Mouse (Mus musculus) gastrocnemius, postnatal 36 days (tissue): Measurements from ENCODE around the gene Pbp2. TPM values are rescaled to one million over a fixed set of nuclear protein-coding genes. Genes with fewer than 3 reads are reported as not detected.

ENCODE experiments used
- DNase-seq, 2 experiments: peaks; one replicate each; pipeline ENCODE4 v3.0.0; 2022
- intact Hi-C: fragments of 180-260 bp; cut with DNase I; formaldehyde crosslinking; loops from one replicate; pipeline ENCODE4 v1.15.1; 2025
- total RNA-seq, 2 experiments: library from RNA; stranded (reverse); gene quantifications; 2 replicates each; pipeline ENCODE4 v1.2.3; 2021

The Pbp2 gene
- total RNA-seq, 2 experiments from 2014 or later, result not detected

DNA sequence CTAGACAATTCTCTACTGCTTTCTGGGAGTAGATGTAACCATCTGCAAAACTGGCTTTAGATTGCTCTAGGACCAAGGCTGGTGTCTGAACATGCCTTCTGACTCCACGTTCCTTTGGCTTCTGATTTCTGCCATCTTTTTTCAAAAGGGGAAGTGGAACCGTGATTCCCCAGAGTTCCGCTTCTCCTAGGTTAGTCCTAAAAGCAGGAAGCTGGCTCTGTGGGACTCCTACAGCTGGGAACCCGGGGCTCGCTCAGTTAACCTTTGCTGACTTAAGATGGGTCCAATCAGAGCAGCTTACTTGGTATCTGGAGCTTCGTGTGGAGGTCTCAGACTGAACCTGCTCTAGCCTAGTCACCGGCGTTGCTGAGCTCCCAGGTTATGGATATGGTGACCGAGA, 49.1 kb downstream of the Pbp2 start:
- intact Hi-C loops, result no loop called here
- no peak for DNase-seq

DNA sequence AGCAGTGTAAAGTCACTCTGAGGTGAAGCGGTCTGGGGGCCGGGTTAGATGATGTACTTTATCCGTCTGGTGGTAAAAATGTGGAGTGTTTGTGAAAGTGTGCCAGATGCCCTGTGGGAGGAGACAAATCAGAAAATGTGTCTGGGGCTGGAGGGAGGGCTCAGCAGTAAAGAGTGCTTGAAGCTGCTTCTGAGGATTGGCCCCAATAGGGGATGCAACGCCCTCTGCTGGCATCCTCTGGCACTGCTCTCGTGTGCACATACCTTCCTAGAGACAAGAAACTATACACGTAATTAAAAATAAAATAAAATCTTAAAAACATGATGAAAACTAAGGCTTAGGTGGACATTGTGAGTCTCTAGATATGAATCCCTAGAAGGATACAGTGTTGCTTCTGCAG, 49.8 kb downstream of the Pbp2 start:
- DNase-seq, result no peak
- intact Hi-C loops, result no loop called here

Other genes with a start within 250 kb of the Pbp2 start
- gene Gprc5a, start 244.8 kb downstream of the Pbp2 start, total RNA-seq, result under 1 TPM; 0.39 to 0.48 TPM
- gene Gprc5d, start 192.1 kb downstream of the Pbp2 start, total RNA-seq, result not detected
- gene Fam234b, start 112.4 kb downstream of the Pbp2 start, total RNA-seq, result 1 to 10 TPM; 2.4 to 4.3 TPM
- gene Hebp1, start 112.4 kb downstream of the Pbp2 start, total RNA-seq, result 1 to 10 TPM; 6.8 to 6.9 TPM
- gene Gsg1, start 56.1 kb downstream of the Pbp2 start, total RNA-seq, result not detected
- gene Emp1, start 52.1 kb upstream of the Pbp2 start, total RNA-seq, result 10 to 100 TPM; 25.5 to 34.9 TPM